Mouse (Mus musculus): Measurements from ENCODE around the gene Hs3st3a1. TPM values are rescaled to one million over a fixed set of nuclear protein-coding genes. Genes with fewer than 3 reads are reported as not detected.
A peak's percentile ranks its signal among the peaks of the same experiment; 100 is the strongest.

The Hs3st3a1 gene
- polyA plus RNA-seq (2014; fragmentation: Nextera tagmentation; extraction: Ambion mirVana), result 0.31 and 0.59 TPM in 2 replicates

- ATAC-seq (ENCODE audit: insufficient read depth) (peak; percentile 90), DNase-seq (peak; percentile 76)
- Histone ChIP-seq H3K9ac (peak within 1 kb of the TSS; percentile 61), H3K27me3 (ENCODE audit: insufficient read depth, low read length) (peaks cover 26% of the 10 kb centered on the region), H3K27ac (ENCODE audit: low read depth) (no peak within 1 kb of the TSS), H3K4me1 (ENCODE audit: insufficient read depth) (no peaks in the 10 kb centered on the region), H3K36me3 (ENCODE audit: insufficient read depth) (no peaks in the 10 kb centered on the region), H3K4me3 (ENCODE audit: low read depth, low read length) (peak within 1 kb of the TSS; percentile 55), H3K4me2 (peak within 1 kb of the TSS; percentile 88), H3K9me3 (ENCODE audit: low read depth, low read length) (no peaks in the 10 kb centered on the region)
- WGBS, result under 1% methylated on average over 33 of the region's 36 CpGs
- no peak for TF ChIP-seq CTCF (IDR thresholded peaks at IDR 0.05; ENCODE audit: low read depth)
Measured at GRCm38 (mm10) chr11:64434611-64435545, at the start of gene Hs3st3a1. Gene Hs3st3a1 (plus strand): TSS chr11:64435332.

- Histone ChIP-seq H3K4me2 (no peak overlapping the region), H3K4me1 (ENCODE audit: insufficient read depth) (no peaks in the 10 kb centered on the region), H3K27ac (ENCODE audit: low read depth) (no peak overlapping the region), H3K4me3 (ENCODE audit: low read depth, low read length) (no peak overlapping the region), H3K9me3 (ENCODE audit: low read depth, low read length) (no peaks in the 10 kb centered on the region), H3K9ac (no peak overlapping the region), H3K27me3 (ENCODE audit: insufficient read depth, low read length) (no peaks in the 10 kb centered on the region), H3K36me3 (ENCODE audit: insufficient read depth) (no peaks in the 10 kb centered on the region)
- whole genome bisulfite sequencing, result 83% methylated on average over 4 of the region's 4 CpGs
- ATAC-seq (ENCODE audit: insufficient read depth) (no peak), DNase-seq (no peak)
- TF ChIP-seq CTCF (IDR thresholded peaks at IDR 0.05; ENCODE audit: low read depth), result no peak
Measured at GRCm38 (mm10) chr11:64386333-64386732, 48.8 kb upstream of the Hs3st3a1 start.

GRCm38 (mm10) chr11:64396331-64396881 is 38.7 kb upstream of the Hs3st3a1 start:
- H3K27me3 ChIP-seq (ENCODE audit: insufficient read depth, low read length), result 0 out of 2 replicates have a peak, but pooled peaks cover 4% of the 10 kb centered on the region
- H3K4me2 ChIP-seq, result peak overlapping the region; percentile 41
- H3K4me1 ChIP-seq (ENCODE audit: insufficient read depth), result peaks cover 3% of the 10 kb centered on the region; the same call in 1 of the 2 replicates
- no peak overlapping the region for H3K9ac ChIP-seq
- WGBS, result 12% methylated on average over 7 of the region's 7 CpGs
- H3K36me3 ChIP-seq (ENCODE audit: insufficient read depth), result no peaks in the 10 kb centered on the region
- ATAC-seq (ENCODE audit: insufficient read depth) (peak; percentile 47; the same call in 1 of the 2 replicates), DNase-seq (peak; percentile 38)
- no peak overlapping the region for H3K27ac ChIP-seq (ENCODE audit: low read depth)
- no peaks in the 10 kb centered on the region for H3K9me3 ChIP-seq (ENCODE audit: low read depth, low read length)
- H3K4me3 ChIP-seq (ENCODE audit: low read depth, low read length), result no peak overlapping the region
- TF ChIP-seq CTCF (IDR thresholded peaks at IDR 0.05; ENCODE audit: low read depth), result no peak

GRCm38 (mm10) chr11:64396949-64397348 is 38.2 kb upstream of the Hs3st3a1 start:
- H3K36me3 ChIP-seq (ENCODE audit: insufficient read depth), result no peaks in the 10 kb centered on the region
- H3K27me3 ChIP-seq (ENCODE audit: insufficient read depth, low read length), result 0 out of 2 replicates have a peak, but pooled peaks cover 4% of the 10 kb centered on the region
- H3K4me1 ChIP-seq (ENCODE audit: insufficient read depth), result peaks cover 3% of the 10 kb centered on the region; the same call in 1 of the 2 replicates
- H3K4me2 ChIP-seq, result no peak overlapping the region
- no peak overlapping the region for H3K9ac ChIP-seq
- no peak for TF ChIP-seq CTCF (IDR thresholded peaks at IDR 0.05; ENCODE audit: low read depth)
- ATAC-seq (ENCODE audit: insufficient read depth), result no peak
- WGBS, result 61% methylated on average over 6 of the region's 6 CpGs
- no peak for DNase-seq
- no peak overlapping the region for H3K27ac ChIP-seq (ENCODE audit: low read depth)
- H3K4me3 ChIP-seq (ENCODE audit: low read depth, low read length), result no peak overlapping the region
- no peaks in the 10 kb centered on the region for H3K9me3 ChIP-seq (ENCODE audit: low read depth, low read length)

- Histone ChIP-seq H3K4me3 (ENCODE audit: low read depth, low read length) (no peak overlapping the region), H3K9me3 (ENCODE audit: low read depth, low read length) (no peaks in the 10 kb centered on the region), H3K4me2 (no peak overlapping the region), H3K27ac (ENCODE audit: low read depth) (no peak overlapping the region), H3K27me3 (ENCODE audit: insufficient read depth, low read length) (0 out of 2 replicates have a peak, but pooled peaks cover 4% of the 10 kb centered on the region), H3K4me1 (ENCODE audit: insufficient read depth) (peaks cover 3% of the 10 kb centered on the region; the same call in 1 of the 2 replicates), H3K9ac (no peak overlapping the region), H3K36me3 (ENCODE audit: insufficient read depth) (no peaks in the 10 kb centered on the region)
- ATAC-seq (ENCODE audit: insufficient read depth), result no peak
- 69% methylated on average over 3 of the region's 3 CpGs for WGBS
- DNase-seq, result no peak
- TF ChIP-seq CTCF (IDR thresholded peaks at IDR 0.05; ENCODE audit: low read depth), result no peak
Measured at GRCm38 (mm10) chr11:64397612-64398011, 37.5 kb upstream of the Hs3st3a1 start.

GRCm38 (mm10) chr11:64400534-64401093 is 34.5 kb upstream of the Hs3st3a1 start:
- 69% methylated on average over 6 of the region's 6 CpGs for WGBS
- ATAC-seq (ENCODE audit: insufficient read depth) (no peak), DNase-seq (no peak)
- no peak overlapping the region for H3K9ac ChIP-seq
- no peaks in the 10 kb centered on the region for H3K36me3 ChIP-seq (ENCODE audit: insufficient read depth)
- peaks cover 3% of the 10 kb centered on the region; the same call in 1 of the 2 replicates for H3K4me1 ChIP-seq (ENCODE audit: insufficient read depth)
- H3K4me2 ChIP-seq, result no peak overlapping the region
- no peak overlapping the region for H3K27ac ChIP-seq (ENCODE audit: low read depth)
- 0 out of 2 replicates have a peak, but pooled peaks cover 4% of the 10 kb centered on the region for H3K27me3 ChIP-seq (ENCODE audit: insufficient read depth, low read length)
- H3K9me3 ChIP-seq (ENCODE audit: low read depth, low read length), result no peaks in the 10 kb centered on the region
- no peak overlapping the region for H3K4me3 ChIP-seq (ENCODE audit: low read depth, low read length)
- no peak for TF ChIP-seq CTCF (IDR thresholded peaks at IDR 0.05; ENCODE audit: low read depth)
